Mouse (Mus musculus) limb, embryonic 15.5 days (tissue): Measurements from ENCODE around the gene Ccnd3. TPM values are rescaled to one million over a fixed set of nuclear protein-coding genes. Genes with fewer than 3 reads are reported as not detected.
"Not testable (repeated sequence)": the region's sequence is repeated elsewhere in the genome, so short reads cannot be mapped to it uniquely, and the experiment has no call there.

Experiments
- ATAC-seq: fragments of 200-750 bp; cut with Nextera tagmentation; 2 replicates; pipeline ENCODE4 v1.8.0; 2017; ENCODE audit warnings: low read depth, moderate TSS enrichment; ENCODE audit not compliant: insufficient number of reproducible peaks, low FRiP score, low TSS enrichment
- H3K27ac ChIP-seq: fragments of 300-500 bp; sonication (generic); 2 replicates; pipeline ENCODE4 v1.5.1; 2015; ENCODE audit warnings: moderate library complexity, mild to moderate bottlenecking, inconsistent platforms
- H3K27me3 ChIP-seq: fragments of 300-500 bp; sonication (generic); 2 replicates; pipeline ENCODE4 v1.6.1; 2015; ENCODE audit warnings: inconsistent platforms
- H3K36me3 ChIP-seq: fragments of 300-500 bp; sonication (generic); 2 replicates; pipeline ENCODE4 v1.6.1; 2015; ENCODE audit warnings: inconsistent platforms
- H3K4me1 ChIP-seq: fragments of 300-500 bp; sonication (generic); 2 replicates; pipeline ENCODE4 v1.6.1; 2015; ENCODE audit warnings: inconsistent platforms
- H3K4me2 ChIP-seq: fragments of 300-500 bp; sonication (generic); 2 replicates; pipeline ENCODE4 v1.6.1; 2015; ENCODE audit warnings: mild to moderate bottlenecking, inconsistent platforms
- H3K4me3 ChIP-seq: fragments of 300-500 bp; sonication (generic); 2 replicates; pipeline ENCODE4 v1.5.1; 2015; ENCODE audit warnings: mild to moderate bottlenecking, inconsistent platforms
- H3K9ac ChIP-seq: fragments of 300-500 bp; sonication (generic); 2 replicates; pipeline ENCODE4 v1.6.1; 2015; ENCODE audit warnings: inconsistent platforms
- H3K9me3 ChIP-seq: fragments of 300-500 bp; sonication (generic); 2 replicates; pipeline ENCODE4 v1.6.1; 2016; ENCODE audit warnings: inconsistent platforms
- WGBS: fragments of 180-500 bp; shearing (Covaris S2); methylation state at CpG from one replicate; pipeline ENCODE4 v1.1.7; 2015; 5-methylcytosine and 5-hydroxymethylcytosine counted together
- polyA plus RNA-seq: library from polyadenylated mRNA; unstranded; fragments of >200 nt; fragmentation: Nextera tagmentation; extraction: Ambion mirVana; gene quantifications from 2 replicates; pipeline ENCODE4 v1.2.1, GENCODE M21; 2015

Ccnd3 gene
- polyA plus RNA-seq, 1 experiment from 2014 or later = 499 TPM

- H3K27me3 ChIP-seq = no peaks in the 10 kb centered on the region
- H3K9me3 ChIP-seq = no peaks in the 10 kb centered on the region
- WGBS = 11% methylated on average over 3 of the region's 3 CpGs
- H3K9ac ChIP-seq = no peak overlapping the region
- H3K27ac ChIP-seq = no peak overlapping the region; the same call in 1 of the 2 replicates
- peaks cover 20% of the 10 kb centered on the region for H3K36me3 ChIP-seq
- no peak overlapping the region for H3K4me2 ChIP-seq
- H3K4me3 ChIP-seq = no peak overlapping the region
- peaks cover 24% of the 10 kb centered on the region for H3K4me1 ChIP-seq
- ATAC-seq = no peak
Measured at GRCm38 (mm10) chr17:47484993-47485392, 19.9 kb upstream of the Ccnd3 start.

DNA sequence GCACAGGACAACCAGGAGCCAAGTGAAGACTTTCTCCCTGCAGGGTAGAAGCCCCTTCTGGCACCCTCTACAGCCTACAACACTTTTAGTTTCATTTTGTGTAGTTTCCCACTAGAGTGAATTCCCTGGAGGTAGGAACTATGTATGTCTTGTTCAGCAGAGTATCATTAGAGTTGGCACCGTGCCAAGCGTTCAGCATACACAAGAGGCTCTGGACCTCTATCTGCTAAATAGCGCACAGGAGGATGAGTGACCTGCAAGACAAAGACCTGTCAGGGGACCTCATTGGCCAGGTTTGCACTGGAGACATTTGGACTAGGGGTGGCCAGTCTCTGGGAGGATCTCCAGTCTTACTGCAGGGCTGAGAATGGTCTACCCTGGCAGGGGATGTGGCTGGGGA lies 19.1 kb upstream of the Ccnd3 start:
- Histone ChIP-seq H3K9me3 (no peaks in the 10 kb centered on the region), H3K4me1 (peaks cover 24% of the 10 kb centered on the region), H3K27me3 (no peaks in the 10 kb centered on the region), H3K27ac (no peak overlapping the region), H3K9ac (no peak overlapping the region), H3K4me3 (no peak overlapping the region), H3K36me3 (peaks cover 28% of the 10 kb centered on the region), H3K4me2 (no peak overlapping the region)
- no peak for ATAC-seq
- 78% methylated on average over 3 of the region's 3 CpGs for WGBS

DNA sequence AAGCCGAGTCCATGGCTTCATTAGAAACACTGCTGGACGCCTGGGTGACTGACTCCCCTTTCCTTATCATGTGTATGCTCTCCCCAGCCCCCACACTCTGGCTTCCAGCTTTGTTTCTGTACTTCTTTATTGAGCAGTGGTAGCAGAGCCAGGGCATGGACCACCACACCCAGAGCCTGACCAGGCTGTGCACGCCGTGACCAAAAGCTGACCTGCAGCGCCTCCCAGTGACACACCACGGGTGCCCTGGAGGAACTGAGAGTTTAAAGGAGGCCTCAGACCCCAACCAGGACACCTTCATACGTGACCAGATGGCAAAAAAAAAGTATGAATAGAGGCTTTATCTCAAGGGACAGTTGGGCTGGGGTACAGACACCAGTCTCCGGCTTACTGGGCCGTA lies 14.1 kb upstream of the Ccnd3 start:
- ATAC-seq = no peak
- peaks cover 77% of the 10 kb centered on the region for H3K36me3 ChIP-seq
- no peak overlapping the region for H3K4me3 ChIP-seq
- 90% methylated on average over 9 of the region's 9 CpGs for WGBS
- H3K9ac ChIP-seq = no peak overlapping the region
- no peak overlapping the region for H3K4me2 ChIP-seq
- no peak overlapping the region for H3K27ac ChIP-seq
- H3K4me1 ChIP-seq = peaks cover 10% of the 10 kb centered on the region; the same call in 1 of the 2 replicates
- H3K27me3 ChIP-seq = no peaks in the 10 kb centered on the region
- H3K9me3 ChIP-seq = no peaks in the 10 kb centered on the region

DNA sequence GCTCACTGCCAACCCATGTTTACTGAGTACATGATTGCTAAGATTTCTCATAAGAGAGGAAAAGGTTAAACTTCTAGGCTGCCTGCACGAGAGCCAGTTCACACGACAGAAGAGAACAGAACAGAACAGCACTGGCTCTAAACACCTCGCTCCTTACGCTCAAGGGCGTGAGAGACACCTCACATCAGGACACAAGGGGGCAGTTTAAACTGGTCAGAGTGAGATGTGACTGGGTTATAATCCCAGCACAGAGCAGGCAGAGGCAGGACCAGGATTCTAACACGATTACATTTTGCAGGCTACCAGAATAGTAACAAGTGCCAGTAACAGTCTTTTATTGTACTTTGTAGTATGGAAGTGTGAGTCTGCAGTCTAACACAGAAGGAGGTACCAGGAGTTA lies 12.1 kb upstream of the Ccnd3 start:
- Histone ChIP-seq H3K36me3 (peaks cover 89% of the 10 kb centered on the region), H3K4me3 (no peak overlapping the region), H3K27ac (no peak overlapping the region), H3K27me3 (no peaks in the 10 kb centered on the region), H3K9ac (no peak overlapping the region), H3K4me2 (no peak overlapping the region), H3K9me3 (no peaks in the 10 kb centered on the region), H3K4me1 (no peaks in the 10 kb centered on the region)
- no peak for ATAC-seq
- WGBS = 74% methylated on average over 6 of the region's 6 CpGs

DNA sequence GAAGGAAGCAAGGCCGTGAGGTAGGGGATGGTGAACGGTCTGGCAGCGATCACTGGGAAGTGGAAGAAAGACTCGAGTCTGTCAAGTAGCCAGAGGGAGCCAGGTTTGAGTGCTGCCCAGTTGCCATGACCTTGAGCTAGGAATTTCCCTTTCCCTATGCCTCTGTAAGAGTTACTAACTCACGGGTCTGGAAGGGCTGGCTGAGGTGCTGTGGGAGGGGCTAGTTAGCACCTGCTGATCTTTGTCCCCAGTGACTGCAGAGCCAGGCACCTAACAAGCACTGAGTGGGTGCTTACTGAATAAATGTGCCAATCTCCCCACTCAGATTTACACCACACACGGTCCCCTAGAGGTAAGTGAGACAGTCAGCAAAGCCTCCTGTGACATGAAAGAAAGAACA lies 11.2 kb upstream of the Ccnd3 start:
- H3K9ac ChIP-seq = no peak overlapping the region
- 86% methylated on average over 6 of the region's 6 CpGs for WGBS
- H3K4me1 ChIP-seq = no peaks in the 10 kb centered on the region
- no peak for ATAC-seq
- H3K36me3 ChIP-seq = peaks cover 92% of the 10 kb centered on the region
- H3K27me3 ChIP-seq = no peaks in the 10 kb centered on the region
- no peaks in the 10 kb centered on the region for H3K9me3 ChIP-seq
- H3K4me2 ChIP-seq = no peak overlapping the region
- H3K4me3 ChIP-seq = no peak overlapping the region
- no peak overlapping the region for H3K27ac ChIP-seq

GRCm38 (mm10) chr17:47494132-47494531 lies 10.7 kb upstream of the Ccnd3 start:
- Histone ChIP-seq H3K4me3 (no peak overlapping the region), H3K4me2 (no peak overlapping the region), H3K27ac (no peak overlapping the region), H3K4me1 (no peaks in the 10 kb centered on the region), H3K27me3 (no peaks in the 10 kb centered on the region), H3K9me3 (no peaks in the 10 kb centered on the region), H3K36me3 (peaks cover 91% of the 10 kb centered on the region), H3K9ac (no peak overlapping the region)
- ATAC-seq = no peak
- WGBS = 89% methylated on average over 11 of the region's 11 CpGs

GRCm38 (mm10) chr17:47501531-47501930 lies 3.3 kb upstream of the Ccnd3 start:
- no peak for ATAC-seq
- Histone ChIP-seq H3K27me3 (no peaks in the 10 kb centered on the region), H3K4me2 (peak overlapping the region; percentile 88), H3K27ac (peak overlapping the region; percentile 51), H3K9ac (peak overlapping the region; percentile 49), H3K4me1 (peaks cover 29% of the 10 kb centered on the region), H3K4me3 (peak overlapping the region; percentile 71), H3K9me3 (no peaks in the 10 kb centered on the region), H3K36me3 (peaks cover 35% of the 10 kb centered on the region)
- WGBS = 6% methylated on average over 11 of the region's 11 CpGs

DNA sequence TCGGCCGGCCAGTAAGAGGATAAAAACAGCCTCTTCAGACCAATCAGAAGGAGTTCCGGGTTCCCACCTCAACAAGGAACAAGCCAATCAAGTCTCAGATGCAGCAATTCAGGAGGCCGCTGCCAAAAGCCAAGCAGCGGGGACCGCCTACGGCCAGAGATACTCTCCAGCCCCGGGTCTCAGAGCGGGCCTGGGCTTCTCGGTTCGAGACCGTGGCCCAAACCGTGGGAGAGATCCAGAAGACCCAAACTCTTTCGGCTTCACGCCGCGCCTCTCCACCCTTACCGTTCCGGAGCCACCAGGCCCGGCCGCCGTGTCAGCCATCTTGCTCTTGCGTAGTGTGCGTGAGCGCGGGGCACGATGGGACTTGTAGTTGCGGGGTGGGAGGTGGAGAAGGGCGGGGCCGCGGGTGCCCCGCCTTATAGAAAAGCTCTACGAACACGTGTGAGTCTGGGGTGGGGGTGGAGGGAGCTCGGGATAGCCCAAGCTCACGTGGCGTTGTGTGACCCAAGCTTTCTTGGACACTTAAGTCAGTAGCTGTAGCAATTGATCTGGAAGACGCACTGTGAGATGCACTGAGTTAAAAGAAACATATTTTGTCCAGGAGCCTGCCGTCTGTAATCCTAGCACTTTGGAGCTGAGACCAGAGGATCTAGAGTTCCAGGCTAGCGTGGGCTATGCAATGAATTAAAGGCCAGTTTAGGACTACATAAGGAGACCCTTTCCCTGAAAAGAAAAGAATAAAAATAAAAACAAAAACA lies 2.7 kb upstream of the Ccnd3 start, which contains the start of gene Taf8:
Gene Taf8, minus strand, starts transcription at position 347 of the 761 bp plus-strand sequence.
- H3K4me1 ChIP-seq = peaks cover 29% of the 10 kb centered on the region
- peak; percentile 92 for ATAC-seq
- H3K9me3 ChIP-seq = no peaks in the 10 kb centered on the region
- peak within 1 kb of the TSS; percentile 88 for H3K27ac ChIP-seq
- peaks cover 31% of the 10 kb centered on the region for H3K36me3 ChIP-seq
- peak within 1 kb of the TSS; percentile 71 for H3K4me3 ChIP-seq
- WGBS = 1% methylated on average over 40 of the region's 40 CpGs
- peak within 1 kb of the TSS; percentile 74 for H3K9ac ChIP-seq
- peak within 1 kb of the TSS; percentile 88 for H3K4me2 ChIP-seq
- H3K27me3 ChIP-seq = no peaks in the 10 kb centered on the region

- H3K4me2 ChIP-seq = peak overlapping the region; percentile 49
- not testable (repeated sequence) for ATAC-seq
Measured at GRCm38 (mm10) chr17:47502707-47503045, 2.2 kb upstream of the Ccnd3 start.

DNA sequence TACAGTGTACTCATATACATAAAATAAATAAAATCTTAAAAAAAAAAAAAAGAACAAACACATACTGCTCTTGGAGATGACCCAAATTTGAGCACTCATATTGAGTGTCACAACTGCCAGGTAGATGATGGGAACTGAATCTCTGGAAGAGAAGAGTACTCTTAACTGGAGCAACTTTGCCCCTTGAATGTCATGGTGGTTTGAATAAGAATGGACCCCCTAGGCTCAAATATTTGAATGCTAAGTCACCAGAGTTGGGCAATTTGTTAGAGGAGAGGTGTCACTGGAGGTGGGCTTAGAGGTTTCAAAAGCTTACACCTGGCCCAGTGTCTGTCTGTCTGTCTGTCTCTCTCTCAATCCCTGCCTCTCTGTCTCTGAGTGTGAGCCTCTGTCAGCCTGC lies 1.2 kb upstream of the Ccnd3 start:
- no peak for ATAC-seq
- Histone ChIP-seq H3K27me3 (no peaks in the 10 kb centered on the region), H3K36me3 (peaks cover 19% of the 10 kb centered on the region), H3K4me3 (no peak overlapping the region), H3K9me3 (no peaks in the 10 kb centered on the region), H3K4me1 (peaks cover 44% of the 10 kb centered on the region), H3K9ac (no peak overlapping the region), H3K4me2 (no peak overlapping the region), H3K27ac (no peak overlapping the region)

More at GRCm38 (mm10) chr17:47502707-47503045, 2.2 kb upstream of the Ccnd3 start:
- Histone ChIP-seq H3K27ac (peak overlapping the region; percentile 88; the same call in 1 of the 2 replicates), H3K4me1 (peaks cover 34% of the 10 kb centered on the region), H3K36me3 (peaks cover 27% of the 10 kb centered on the region)
- not testable (repeated sequence) for H3K9me3 ChIP-seq, H3K27me3 ChIP-seq, H3K9ac ChIP-seq, H3K4me3 ChIP-seq
- WGBS = 73% methylated on average over 6 of the region's 6 CpGs

DNA sequence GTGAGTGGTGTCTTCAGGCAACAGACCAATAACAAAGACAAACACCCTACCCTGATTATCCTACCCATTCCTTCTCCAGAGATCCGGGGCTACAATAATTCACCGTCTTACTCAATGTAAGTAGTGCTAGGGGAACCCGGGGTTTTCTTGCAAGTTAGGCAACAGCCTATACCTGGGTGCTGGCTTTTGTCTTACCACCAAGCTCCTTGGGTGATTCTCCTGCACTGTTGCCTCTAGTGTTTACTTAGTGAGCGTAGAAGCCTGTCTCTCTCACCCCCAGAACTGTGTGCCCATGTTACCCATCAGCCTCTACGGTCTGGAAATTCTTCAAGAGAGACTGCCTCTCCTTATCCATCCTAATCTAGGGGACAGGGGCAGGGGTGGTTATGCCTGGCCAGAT lies 623 bp upstream of the Ccnd3 start:
- Histone ChIP-seq H3K27ac (no peak overlapping the region), H3K36me3 (peaks cover 14% of the 10 kb centered on the region), H3K9me3 (no peaks in the 10 kb centered on the region), H3K27me3 (no peaks in the 10 kb centered on the region), H3K4me2 (peak overlapping the region; percentile 54), H3K4me1 (peaks cover 44% of the 10 kb centered on the region), H3K9ac (no peak overlapping the region), H3K4me3 (peak overlapping the region; percentile 34; the same call in 1 of the 2 replicates)
- WGBS = 67% methylated on average over 5 of the region's 5 CpGs
- ATAC-seq = no peak

GRCm38 (mm10) chr17:47505566-47505965 lies 715 bp downstream of the Ccnd3 start:
- no peak overlapping the region for H3K9ac ChIP-seq
- ATAC-seq = no peak
- H3K27ac ChIP-seq = peak overlapping the region; percentile 43; the same call in 1 of the 2 replicates
- 68% methylated on average over 2 of the region's 2 CpGs for WGBS
- peak overlapping the region; percentile 54 for H3K4me2 ChIP-seq
- peaks cover 44% of the 10 kb centered on the region for H3K4me1 ChIP-seq
- H3K9me3 ChIP-seq = no peaks in the 10 kb centered on the region
- H3K4me3 ChIP-seq = peak overlapping the region; percentile 34
- H3K36me3 ChIP-seq = peaks cover 3% of the 10 kb centered on the region
- no peaks in the 10 kb centered on the region for H3K27me3 ChIP-seq
